Mouse (Mus musculus) kidney, postnatal 0 days (tissue): ENCODE results near the gene Ccn2. TPM values are rescaled to one million over a fixed set of nuclear protein-coding genes. Genes with fewer than 3 reads are reported as not detected.

Experiments
- ATAC-seq: fragments of 200-750 bp; cut with Nextera tagmentation; replicated peaks from 2 replicates; pipeline ENCODE4 v1.8.0; 2017; ENCODE audit warnings: low read depth, moderate number of reproducible peaks, moderate TSS enrichment, moderate library complexity; ENCODE audit not compliant: low FRiP score
- DNase-seq: peaks from one replicate; pipeline ENCODE4 v3.0.0-alpha.2; 2016; ENCODE audit warnings: low spot score
- H3K27ac ChIP-seq: fragments of 300-500 bp; sonication (generic); 2 replicates; pipeline ENCODE4 v1.5.1; 2014; ENCODE audit warnings: mild to moderate bottlenecking
- H3K27me3 ChIP-seq: fragments of 300-500 bp; sonication (generic); 2 replicates; pipeline ENCODE4 v1.6.1; 2014; ENCODE audit warnings: low read length, mixed read lengths; ENCODE audit not compliant: insufficient read depth
- H3K36me3 ChIP-seq: fragments of 300-500 bp; sonication (generic); 2 replicates; pipeline ENCODE4 v1.6.1; 2014; ENCODE audit warnings: low read length, mixed read lengths; ENCODE audit not compliant: insufficient read depth
- H3K4me1 ChIP-seq: fragments of 300-500 bp; sonication (generic); replicated peaks from 2 replicates; pipeline ENCODE4 v1.6.1; 2014; ENCODE audit warnings: antibody characterized with exemption, low read length, mixed read lengths; ENCODE audit not compliant: insufficient read depth
- H3K4me2 ChIP-seq: fragments of 300-500 bp; sonication (generic); 2 replicates; pipeline ENCODE4 v1.6.1; 2014; ENCODE audit warnings: mild to moderate bottlenecking, low read length, moderate library complexity, mixed read lengths
- H3K4me3 ChIP-seq: fragments of 300-500 bp; sonication (generic); replicated peaks from 2 replicates; pipeline ENCODE4 v1.5.1; 2014; ENCODE audit warnings: low read depth, low read length
- H3K9ac ChIP-seq: fragments of 300-500 bp; sonication (generic); 2 replicates; pipeline ENCODE4 v1.6.1; 2014; ENCODE audit warnings: low read depth, low read length
- H3K9me3 ChIP-seq: fragments of 300-500 bp; sonication (generic); replicated peaks from 2 replicates; pipeline ENCODE4 v1.6.1; 2016; ENCODE audit warnings: low read length, inconsistent platforms, mixed read lengths
- CTCF ChIP-seq: IDR thresholded peaks from 2 replicates; pipeline ENCODE4 v1.5.1; 2016; ENCODE audit warnings: antibody characterized with exemption, low read depth, mild to moderate bottlenecking, moderate library complexity
- WGBS: fragments of 180-500 bp; shearing (Covaris S2); extraction: QIAGEN DNeasy Blood & Tissue Kit; methylation state at CpG from one replicate; pipeline ENCODE4 v1.1.7; 2014; 5-methylcytosine and 5-hydroxymethylcytosine counted together
- polyA plus RNA-seq: library from polyadenylated mRNA; unstranded; fragments of >200 nt; fragmentation: Nextera tagmentation; extraction: Ambion mirVana; gene quantifications from 2 replicates; pipeline ENCODE4 v1.2.1, GENCODE M21; 2015

The Ccn2 gene
- polyA plus RNA-seq, 1 experiment from 2014 or later = 18.4 TPM

DNA sequence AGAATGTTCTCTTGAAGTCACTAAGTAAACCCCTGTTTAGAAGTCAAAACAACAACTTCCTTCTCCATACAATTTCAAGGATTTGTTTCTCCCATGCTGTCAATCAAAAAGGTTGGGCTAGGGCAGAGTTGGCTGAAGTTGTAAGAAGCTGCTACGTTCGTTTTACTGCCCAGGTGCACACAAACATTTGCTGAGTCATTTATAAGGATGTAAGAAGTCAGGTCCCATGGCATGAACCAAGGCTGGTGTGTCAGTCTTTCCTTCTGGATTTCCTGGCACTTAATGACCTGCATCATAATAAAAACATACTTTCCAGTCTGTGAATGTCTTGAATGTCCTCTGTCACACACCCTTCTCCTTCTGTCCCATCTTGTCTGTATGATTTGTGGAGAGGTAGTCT is 2.9 kb upstream of the Ccn2 start:
- WGBS = 42% methylated on average over 2 of the region's 2 CpGs
- TF ChIP-seq CTCF = no peak
- DNase-seq (no peak), ATAC-seq (no peak)
- Histone ChIP-seq H3K36me3 (0 out of 2 replicates have a peak, but pooled peaks cover 4% of the 10 kb centered on the region), H3K4me1 (0 out of 2 replicates have a peak, but pooled peaks cover 20% of the 10 kb centered on the region), H3K9me3 (no peaks in the 10 kb centered on the region), H3K27ac (no peak overlapping the region), H3K4me2 (no peak overlapping the region), H3K9ac (no peak overlapping the region), H3K4me3 (no peak overlapping the region), H3K27me3 (no peaks in the 10 kb centered on the region)

DNA sequence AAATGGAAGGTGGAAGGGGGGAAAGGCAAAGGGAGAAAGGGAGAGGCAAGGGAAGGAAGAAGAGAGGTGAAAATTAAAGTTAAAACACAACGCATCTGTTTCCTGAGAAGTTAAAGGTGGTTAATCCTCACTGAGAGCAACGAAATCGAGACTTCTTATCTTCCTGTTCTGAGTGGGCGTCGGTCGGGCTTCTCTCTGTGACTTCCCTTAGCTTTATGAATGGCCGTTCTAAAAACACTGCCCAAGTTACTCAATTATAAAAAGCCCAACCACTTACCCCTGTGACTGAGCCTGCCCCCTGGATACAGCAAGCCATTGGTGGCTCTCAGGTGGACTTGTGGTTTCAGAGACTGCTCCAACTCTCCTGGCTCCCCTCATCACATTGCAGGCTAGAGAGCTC is 2.3 kb upstream of the Ccn2 start:
- H3K27me3 ChIP-seq = no peaks in the 10 kb centered on the region
- H3K4me1 ChIP-seq = 0 out of 2 replicates have a peak, but pooled peaks cover 20% of the 10 kb centered on the region
- no peak overlapping the region for H3K9ac ChIP-seq
- no peak overlapping the region for H3K4me2 ChIP-seq
- DNase-seq (no peak), ATAC-seq (no peak)
- no peaks in the 10 kb centered on the region for H3K9me3 ChIP-seq
- 0 out of 2 replicates have a peak, but pooled peaks cover 4% of the 10 kb centered on the region for H3K36me3 ChIP-seq
- WGBS = 42% methylated on average over 7 of the region's 7 CpGs
- H3K4me3 ChIP-seq = no peak overlapping the region
- no peak overlapping the region for H3K27ac ChIP-seq
- TF ChIP-seq CTCF = no peak

DNA sequence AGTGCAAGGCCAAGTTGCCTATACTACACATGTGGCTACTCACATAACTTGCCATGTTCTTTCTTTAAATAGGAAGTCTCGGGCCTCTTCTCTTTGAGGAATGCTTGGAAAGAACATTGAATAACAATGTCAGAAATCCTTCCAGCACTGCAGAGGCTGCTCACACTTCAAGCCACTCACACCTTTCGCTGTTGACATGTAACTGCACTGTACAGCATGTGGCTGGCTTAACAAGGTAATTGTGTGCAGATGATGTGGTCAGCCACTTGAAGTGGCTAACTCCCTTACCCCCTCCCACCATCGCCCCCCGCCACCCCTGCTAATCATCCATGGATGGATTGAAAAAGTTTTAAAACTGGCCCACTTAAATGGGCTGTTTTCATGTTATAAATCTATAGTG is 1.7 kb upstream of the Ccn2 start:
- no peak for DNase-seq
- WGBS = 79% methylated on average over 4 of the region's 4 CpGs
- Histone ChIP-seq H3K9ac (no peak overlapping the region), H3K27ac (0 out of 2 replicates have a peak overlapping the region, but pooled peaks have one; percentile 2), H3K36me3 (0 out of 2 replicates have a peak, but pooled peaks cover 4% of the 10 kb centered on the region), H3K9me3 (no peaks in the 10 kb centered on the region), H3K4me2 (no peak overlapping the region), H3K4me1 (0 out of 2 replicates have a peak, but pooled peaks cover 20% of the 10 kb centered on the region), H3K27me3 (no peaks in the 10 kb centered on the region), H3K4me3 (no peak overlapping the region)
- ATAC-seq = no peak
- TF ChIP-seq CTCF = no peak

DNA sequence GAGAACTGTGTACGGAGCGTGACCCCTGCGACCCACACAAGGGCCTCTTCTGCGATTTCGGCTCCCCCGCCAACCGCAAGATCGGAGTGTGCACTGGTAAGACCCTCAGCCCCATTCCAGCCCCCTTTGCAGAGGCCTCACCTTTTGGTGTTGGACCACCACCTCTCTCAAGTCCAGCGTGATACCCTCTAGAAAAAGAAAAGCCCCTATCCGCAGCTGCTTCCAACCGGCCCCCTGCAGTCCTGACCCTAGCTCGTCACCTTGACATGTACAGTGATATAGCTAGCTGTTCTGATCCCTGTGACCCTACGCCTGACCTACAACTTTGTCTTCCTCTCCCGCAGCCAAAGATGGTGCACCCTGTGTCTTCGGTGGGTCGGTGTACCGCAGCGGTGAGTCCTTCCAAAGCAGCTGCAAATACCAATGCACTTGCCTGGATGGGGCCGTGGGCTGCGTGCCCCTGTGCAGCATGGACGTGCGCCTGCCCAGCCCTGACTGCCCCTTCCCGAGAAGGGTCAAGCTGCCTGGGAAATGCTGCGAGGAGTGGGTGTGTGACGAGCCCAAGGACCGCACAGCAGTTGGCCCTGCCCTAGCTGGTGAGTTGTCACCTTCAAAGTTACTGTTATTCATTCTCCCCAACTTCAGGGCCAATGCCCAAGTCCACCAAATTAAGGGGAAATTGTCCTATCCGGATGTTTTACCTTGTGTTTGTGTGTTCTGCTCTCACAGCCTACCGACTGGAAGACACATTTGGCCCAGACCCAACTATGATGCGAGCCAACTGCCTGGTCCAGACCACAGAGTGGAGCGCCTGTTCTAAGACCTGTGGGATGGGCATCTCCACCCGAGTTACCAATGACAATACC is 994 bp downstream of the Ccn2 start:
- ATAC-seq (peak; percentile 30), DNase-seq (no peak)
- H3K4me2 ChIP-seq = peak overlapping the region; percentile 73
- peak overlapping the region; percentile 51 for H3K4me3 ChIP-seq
- peak overlapping the region; percentile 91 for H3K27ac ChIP-seq
- no peaks in the 10 kb centered on the region for H3K9me3 ChIP-seq
- no peak for TF ChIP-seq CTCF
- WGBS = 22% methylated on average over 31 of the region's 31 CpGs
- H3K27me3 ChIP-seq = no peaks in the 10 kb centered on the region
- H3K4me1 ChIP-seq = 0 out of 2 replicates have a peak, but pooled peaks cover 20% of the 10 kb centered on the region
- H3K36me3 ChIP-seq = 0 out of 2 replicates have a peak, but pooled peaks cover 4% of the 10 kb centered on the region
- H3K9ac ChIP-seq = peak overlapping the region; percentile 73

DNA sequence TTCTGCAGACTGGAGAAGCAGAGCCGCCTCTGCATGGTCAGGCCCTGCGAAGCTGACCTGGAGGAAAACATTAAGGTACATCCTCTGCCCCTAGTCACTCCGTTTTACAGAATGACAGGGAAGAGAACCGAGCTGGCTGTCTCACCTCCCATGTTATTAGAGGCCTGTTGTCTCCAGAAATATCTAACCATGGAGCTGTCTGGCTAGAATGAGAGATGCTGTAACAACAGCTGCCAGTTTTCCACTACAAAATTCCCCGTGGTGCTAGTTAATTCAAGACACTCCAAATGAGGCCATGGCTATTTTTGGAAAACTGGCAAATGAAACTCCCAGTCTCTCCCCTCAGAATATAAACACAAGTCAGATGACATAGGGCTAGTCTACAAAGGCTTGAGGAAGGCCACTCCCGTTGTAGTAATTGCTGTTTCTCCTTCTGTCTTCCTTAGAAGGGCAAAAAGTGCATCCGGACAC is 1.7 kb downstream of the Ccn2 start:
- Histone ChIP-seq H3K9ac (peak overlapping the region; percentile 73), H3K27ac (peak overlapping the region; percentile 91), H3K36me3 (0 out of 2 replicates have a peak, but pooled peaks cover 4% of the 10 kb centered on the region), H3K4me3 (peak overlapping the region; percentile 51), H3K4me1 (0 out of 2 replicates have a peak, but pooled peaks cover 19% of the 10 kb centered on the region), H3K4me2 (peak overlapping the region; percentile 73), H3K9me3 (no peaks in the 10 kb centered on the region), H3K27me3 (no peaks in the 10 kb centered on the region)
- TF ChIP-seq CTCF = no peak
- ATAC-seq (no peak), DNase-seq (peak; percentile 52)
- WGBS = 61% methylated on average over 7 of the region's 7 CpGs

DNA sequence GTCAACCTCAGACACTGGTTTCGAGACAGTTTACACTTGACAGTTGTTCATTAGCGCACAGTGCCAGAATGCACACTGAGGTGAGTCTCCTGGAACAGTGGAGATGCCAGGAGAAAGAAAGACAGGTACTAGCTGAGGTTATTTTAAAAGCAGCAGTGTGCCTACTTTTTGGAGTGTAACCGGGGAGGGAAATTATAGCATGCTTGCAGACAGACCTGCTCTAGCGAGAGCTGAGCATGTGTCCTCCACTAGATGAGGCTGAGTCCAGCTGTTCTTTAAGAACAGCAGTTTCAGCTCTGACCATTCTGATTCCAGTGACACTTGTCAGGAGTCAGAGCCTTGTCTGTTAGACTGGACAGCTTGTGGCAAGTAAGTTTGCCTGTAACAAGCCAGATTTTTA is 2.5 kb downstream of the Ccn2 start:
- TF ChIP-seq CTCF = no peak
- no peak for ATAC-seq
- no peaks in the 10 kb centered on the region for H3K9me3 ChIP-seq
- peak overlapping the region; percentile 51 for H3K4me3 ChIP-seq
- no peaks in the 10 kb centered on the region for H3K27me3 ChIP-seq
- DNase-seq = no peak
- peak overlapping the region; percentile 73 for H3K4me2 ChIP-seq
- H3K36me3 ChIP-seq = 0 out of 2 replicates have a peak, but pooled peaks cover 4% of the 10 kb centered on the region
- 0 out of 2 replicates have a peak, but pooled peaks cover 16% of the 10 kb centered on the region for H3K4me1 ChIP-seq
- H3K27ac ChIP-seq = 0 out of 2 replicates have a peak overlapping the region, but pooled peaks have one; percentile 91
- no peak overlapping the region for H3K9ac ChIP-seq
- WGBS = 79% methylated on average over 4 of the region's 4 CpGs
